Mouse (Mus musculus) lung, postnatal 10 days (tissue): Measurements from ENCODE around the gene Abcc1.

Experiments used
- DNase-seq: peaks from one replicate; pipeline ENCODE4 v3.0.0; 2021

Gene Abcc1

GRCm38 (mm10) chr16:14377321-14377720, 16.0 kb downstream of the Abcc1 start:
- peak; percentile 33 for DNase-seq

DNA sequence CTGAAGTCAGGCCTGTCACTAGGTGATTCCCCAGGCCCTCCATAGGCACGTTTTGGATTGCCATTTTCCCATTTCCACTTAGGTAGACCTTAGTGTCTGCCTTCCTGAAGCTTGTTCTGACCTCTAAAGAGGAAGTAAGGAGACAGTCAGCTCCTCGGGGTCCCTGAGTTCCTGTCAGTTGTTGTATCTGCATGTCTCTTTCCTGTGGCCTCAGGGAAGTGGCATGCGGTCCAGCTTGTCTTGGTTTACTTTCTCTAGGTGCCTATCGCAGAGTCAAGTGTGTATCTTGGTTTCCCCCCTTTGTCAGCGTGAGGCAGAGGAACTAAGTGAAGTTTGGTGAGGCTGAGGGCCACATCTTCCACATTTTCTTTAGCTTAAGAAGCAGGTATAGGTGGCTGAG, 17.3 kb downstream of the Abcc1 start:
- DNase-seq = no peak

- no peak for DNase-seq
Measured at GRCm38 (mm10) chr16:14379888-14380287, 18.5 kb downstream of the Abcc1 start.

DNA sequence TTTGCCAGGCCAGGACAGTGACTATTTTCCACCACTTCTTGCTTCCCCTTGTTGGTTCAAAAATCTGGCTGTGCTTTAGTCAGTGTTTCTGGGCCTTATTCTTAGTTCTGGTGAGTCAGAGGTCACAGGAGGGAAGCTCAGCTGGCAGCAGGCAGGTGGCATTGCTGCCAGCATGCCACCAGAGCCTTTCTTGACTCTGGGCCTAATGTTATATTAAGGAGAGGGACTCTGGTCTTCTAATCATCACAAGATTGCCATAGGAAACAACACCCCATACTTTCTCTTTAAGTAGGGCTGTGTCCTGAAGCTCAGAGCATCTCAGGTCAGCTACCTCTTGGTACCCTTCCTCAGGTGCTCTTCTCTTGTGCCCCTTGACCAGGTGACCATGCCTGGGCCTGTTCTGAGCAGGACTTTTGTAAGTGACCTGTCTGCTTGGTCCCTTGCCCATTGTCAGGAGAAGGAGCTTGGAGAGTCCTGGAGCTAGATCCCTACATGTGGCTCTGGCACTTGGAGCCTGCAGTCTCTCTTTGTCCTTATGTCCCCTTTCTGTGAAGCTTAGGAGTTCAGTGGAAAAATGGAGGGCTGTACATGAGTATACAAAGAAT, 19.8 kb downstream of the Abcc1 start:
- DNase-seq = no peak

DNA sequence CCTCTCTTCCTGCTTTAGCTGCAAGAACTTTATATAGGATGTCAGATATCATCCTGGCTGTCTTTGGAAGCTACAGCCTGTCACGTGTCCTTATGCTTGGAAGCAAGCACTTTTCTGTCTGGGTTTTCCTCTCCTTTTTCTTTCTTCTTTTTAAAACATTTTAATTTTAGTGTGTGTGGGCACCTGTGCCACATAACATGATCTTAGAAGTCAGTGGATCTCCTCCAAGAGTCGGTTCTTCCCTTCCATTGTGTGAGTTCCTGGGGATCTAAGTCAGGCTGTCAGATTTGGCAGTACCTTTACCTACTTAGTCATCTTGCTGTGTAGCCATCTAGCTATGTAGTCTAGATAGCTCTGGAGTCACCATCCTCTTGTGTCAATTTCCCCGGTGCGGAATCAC, 37.9 kb downstream of the Abcc1 start:
- no peak for DNase-seq

DNA sequence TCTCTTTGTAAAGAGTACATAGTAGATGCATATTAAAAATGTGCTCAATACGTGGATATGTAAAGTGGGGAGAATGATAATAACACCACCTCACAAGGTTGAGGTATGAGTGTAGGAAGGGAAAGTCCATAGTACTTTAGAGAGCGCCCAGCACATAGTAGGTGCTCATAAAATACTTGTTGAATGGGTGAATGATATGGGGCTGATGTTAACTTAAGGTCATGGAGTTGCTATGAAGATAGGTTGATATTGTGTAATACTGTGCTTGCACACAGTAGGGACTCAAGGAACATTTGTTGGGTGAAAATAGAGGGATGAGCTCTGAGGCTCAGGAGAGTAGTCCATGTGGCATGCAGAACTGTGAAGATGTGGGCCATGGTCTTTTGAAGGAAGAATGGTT, 42.1 kb downstream of the Abcc1 start:
- no peak for DNase-seq

GRCm38 (mm10) chr16:14405636-14406035, 44.3 kb downstream of the Abcc1 start:
- no peak for DNase-seq

DNA sequence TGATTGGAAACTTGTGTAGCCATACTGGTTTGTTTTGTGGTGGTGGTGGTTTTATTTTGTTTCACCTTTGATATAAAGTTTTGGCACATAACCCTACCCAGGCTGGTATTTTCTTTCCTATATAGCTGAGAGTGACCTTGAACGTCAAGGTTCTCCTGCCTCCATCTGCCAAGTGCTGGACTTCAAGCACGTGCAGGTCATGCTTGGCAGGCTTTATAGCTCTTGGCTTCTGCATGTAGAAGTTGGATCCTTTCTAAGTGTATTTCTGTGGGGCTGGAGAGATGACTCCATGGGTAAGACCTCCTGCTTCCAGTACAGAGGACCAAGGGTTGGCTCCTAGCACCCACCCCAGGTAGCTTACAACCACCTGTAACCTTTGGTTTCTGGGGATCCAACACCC, 47.8 kb downstream of the Abcc1 start:
- no peak for DNase-seq

- DNase-seq = no peak
Measured at GRCm38 (mm10) chr16:14409776-14410175, 48.4 kb downstream of the Abcc1 start.

DNA sequence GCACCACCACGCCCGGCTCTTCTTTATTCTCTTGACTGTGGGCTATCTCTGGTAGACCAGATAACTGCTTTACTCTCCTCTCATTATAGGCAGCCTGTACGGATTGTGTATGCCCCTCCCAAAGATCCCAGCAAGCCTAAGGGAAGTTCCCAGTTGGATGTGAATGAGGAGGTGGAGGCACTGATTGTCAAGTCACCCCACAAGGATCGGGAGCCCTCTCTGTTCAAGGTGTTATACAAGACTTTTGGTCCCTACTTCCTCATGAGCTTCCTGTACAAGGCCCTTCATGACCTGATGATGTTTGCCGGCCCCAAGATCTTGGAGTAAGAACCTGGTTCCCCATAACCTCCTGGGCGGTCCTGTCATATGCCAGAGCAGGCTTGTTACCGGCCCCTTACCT, 49.3 kb downstream of the Abcc1 start:
- DNase-seq = no peak

DNA sequence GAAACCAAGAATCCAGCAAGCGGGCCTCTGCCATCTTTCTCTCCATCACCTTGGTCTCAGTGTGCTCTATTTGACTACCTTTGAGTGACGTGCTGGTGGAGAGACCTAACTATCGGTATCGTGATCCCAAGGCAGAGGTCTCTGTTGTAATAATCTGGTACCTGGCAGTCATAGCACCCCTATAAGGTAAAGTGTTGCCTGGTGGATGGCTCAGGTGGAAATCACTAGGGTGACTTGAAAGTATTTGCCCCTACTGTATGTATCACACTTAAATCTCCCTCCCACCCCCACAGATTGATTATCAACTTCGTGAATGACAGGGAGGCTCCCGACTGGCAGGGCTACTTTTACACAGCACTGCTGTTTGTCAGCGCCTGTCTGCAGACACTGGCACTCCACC, 49.8 kb downstream of the Abcc1 start:
- DNase-seq = no peak

GRCm38 (mm10) chr16:14412551-14412950, 51.2 kb downstream of the Abcc1 start:
- DNase-seq = no peak

GRCm38 (mm10) chr16:14415206-14415605, 53.8 kb downstream of the Abcc1 start:
- DNase-seq = no peak

DNA sequence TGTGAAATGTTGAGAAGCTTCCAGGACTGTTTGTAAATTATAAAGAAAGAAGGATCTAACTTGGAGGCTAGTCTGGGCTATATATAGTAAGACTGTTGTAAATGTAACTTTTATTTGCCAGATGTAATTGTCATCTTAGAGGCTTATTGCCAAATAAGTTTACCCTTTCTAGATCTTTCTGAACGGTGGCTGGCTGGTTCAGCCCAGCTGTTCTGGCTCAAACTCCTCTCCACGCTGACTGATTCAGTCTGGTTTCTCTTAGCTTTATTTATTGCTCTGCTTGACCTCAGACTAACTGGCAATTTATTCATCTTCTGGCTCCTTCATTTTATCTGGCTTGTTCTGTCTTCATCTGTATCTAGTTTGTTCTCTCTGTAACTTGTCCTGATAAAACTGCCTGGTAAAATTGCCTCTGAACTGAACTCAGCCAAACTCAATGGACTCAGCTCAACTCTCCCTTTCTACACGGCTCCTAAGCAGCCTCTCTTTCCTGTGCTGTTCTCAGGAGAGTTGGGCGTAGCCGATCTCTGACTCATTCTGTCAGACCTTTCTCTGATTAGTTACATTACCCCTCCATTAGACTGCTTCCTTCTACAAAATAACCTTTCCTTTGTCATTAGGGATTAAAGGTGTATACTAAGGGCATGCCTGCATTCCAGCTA, 55.7 kb downstream of the Abcc1 start:
- DNase-seq = no peak

GRCm38 (mm10) chr16:14420496-14421132, 59.3 kb downstream of the Abcc1 start:
- DNase-seq = no peak

DNA sequence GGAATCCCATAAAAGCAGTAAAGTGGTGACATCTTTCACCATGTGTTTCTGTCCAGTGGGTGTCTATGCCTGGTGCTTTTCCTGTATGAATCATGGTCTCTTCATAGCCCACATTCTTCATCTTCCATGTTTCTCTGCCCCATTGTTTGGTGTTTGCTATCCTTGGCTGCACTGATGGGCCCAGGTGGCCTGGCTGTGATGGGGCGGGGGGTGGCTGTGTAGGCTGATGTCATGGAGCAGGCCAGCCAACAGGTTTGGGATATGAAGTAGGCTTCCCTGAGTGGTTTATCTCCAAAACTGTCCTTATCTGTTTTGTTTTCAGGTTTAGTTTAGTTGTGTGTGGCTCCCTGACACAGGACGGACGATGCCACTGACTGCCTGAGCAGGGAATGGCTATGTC, 60.7 kb downstream of the Abcc1 start:
- DNase-seq = no peak

- no peak for DNase-seq
Measured at GRCm38 (mm10) chr16:14429371-14429770, 68.0 kb downstream of the Abcc1 start.

- no peak for DNase-seq
Measured at GRCm38 (mm10) chr16:14432996-14433395, 71.6 kb downstream of the Abcc1 start.

DNA sequence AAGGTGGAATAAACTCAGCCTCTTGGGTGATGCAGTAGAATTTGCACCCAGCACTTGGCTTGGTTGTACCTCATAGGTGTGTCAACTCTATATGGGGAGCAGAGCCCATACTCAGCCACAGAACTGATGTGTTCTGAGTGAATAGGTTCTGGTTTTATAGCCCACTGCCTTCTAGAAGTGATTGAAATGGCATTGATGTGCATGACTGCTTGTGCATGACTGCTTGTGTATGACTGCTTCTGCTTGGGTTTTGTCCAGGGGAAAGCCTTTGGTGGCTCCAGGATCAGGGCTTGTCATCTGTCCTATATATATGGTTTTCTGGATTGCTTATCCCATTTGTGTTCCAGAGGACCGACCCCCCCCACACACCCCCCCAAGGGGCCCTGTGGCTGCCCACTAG, 74.2 kb downstream of the Abcc1 start:
- DNase-seq = no peak

GRCm38 (mm10) chr16:14437446-14437982, 76.2 kb downstream of the Abcc1 start:
- DNase-seq = no peak

DNA sequence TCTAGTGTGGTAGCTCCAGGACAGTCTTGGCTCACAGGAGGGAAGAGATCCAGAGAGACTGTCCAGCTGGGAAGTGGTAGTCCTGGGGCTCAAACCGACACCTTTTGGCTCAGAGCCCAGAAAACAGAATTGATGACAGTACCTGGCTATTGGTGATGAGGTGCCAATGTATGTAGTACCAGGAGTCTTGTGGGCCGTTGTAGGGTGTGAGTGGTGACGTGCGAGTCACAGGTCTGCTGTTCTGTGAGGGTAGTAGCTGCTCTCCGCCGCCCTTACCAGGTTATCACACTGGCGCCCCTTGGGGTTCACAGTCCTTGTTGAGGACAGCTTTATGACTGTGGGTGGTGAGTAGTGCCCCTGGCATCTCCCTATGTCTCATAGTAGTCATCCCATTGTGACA, 77.2 kb downstream of the Abcc1 start:
- no peak for DNase-seq

DNA sequence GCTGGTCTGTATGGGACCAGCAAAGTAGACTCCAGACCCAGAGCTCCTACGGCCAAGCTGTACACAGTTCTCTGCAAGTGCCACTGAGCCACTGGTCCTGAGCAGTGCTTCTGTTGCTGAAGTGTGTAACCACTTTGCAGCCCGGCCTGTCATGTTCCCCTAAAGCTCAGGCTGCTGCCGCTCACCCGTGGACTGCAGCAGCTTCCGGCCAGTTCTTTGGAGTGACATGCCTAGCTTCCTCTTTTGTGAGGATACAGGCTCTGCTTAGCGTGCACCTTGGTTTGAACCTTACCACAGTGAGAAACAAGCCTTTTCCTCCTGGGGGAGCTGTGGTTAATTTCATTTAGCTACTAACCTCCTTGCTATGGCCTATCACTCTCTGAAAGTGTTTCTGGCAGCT, 77.7 kb downstream of the Abcc1 start:
- no peak for DNase-seq

- no peak for DNase-seq
Measured at GRCm38 (mm10) chr16:14439801-14440614, 78.7 kb downstream of the Abcc1 start.
